In the genomic region with DNA sequence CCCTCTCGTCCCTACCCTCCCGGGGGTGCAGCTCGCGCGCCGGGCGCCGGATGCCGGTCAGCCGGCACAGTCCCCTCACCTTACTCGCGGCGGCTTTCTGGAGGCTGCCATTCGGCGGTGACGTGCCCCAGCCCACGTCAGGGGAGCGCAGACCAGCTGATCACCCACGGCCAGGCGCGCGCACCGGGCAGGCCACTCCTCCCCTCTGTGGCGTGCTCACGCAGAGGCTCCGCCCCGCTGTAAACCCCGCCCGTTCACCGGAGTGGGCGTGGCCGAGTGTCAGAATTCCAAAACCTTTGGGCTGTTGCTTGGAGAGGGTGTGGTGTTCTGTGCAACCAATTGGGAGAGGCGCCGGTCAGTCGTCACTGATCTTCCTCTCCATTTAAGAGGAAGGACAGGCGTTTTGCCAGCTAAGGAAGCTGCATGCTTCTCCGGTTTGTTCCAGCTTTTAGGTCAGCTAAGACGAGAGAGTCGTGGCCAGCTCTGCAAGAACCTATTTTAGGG, we compare ENCODE assay signal across 8 mouse cellular contexts. TPM values are rescaled to one million over a fixed set of nuclear protein-coding genes. Genes with fewer than 3 reads are reported as not detected.
DNase-seq lines count a peak whose midpoint lies in the region; ATAC-seq lines count a peak whose summit lies in the region.

No protein-coding gene starts in this region.

- H3K36me3 ChIP-seq in hindbrain, embryonic 14.5 days (replicated peaks; ENCODE audit: control insufficient read depth, insufficient read depth), result no peaks in the 10 kb centered on the region

- H3K9me3 ChIP-seq in hindbrain, embryonic 14.5 days (ENCODE audit: control insufficient read depth, low read length), result no peaks in the 10 kb centered on the region

- H3K9ac ChIP-seq in hindbrain, embryonic 14.5 days, result peak overlapping the region; percentile 94

- peak; percentile 100 for DNase-seq in NIH3T3 (ENCODE audit: low read depth)
- DNase-seq in cerebellum, postnatal 10 days, result peak; percentile 98 to 99
- DNase-seq in frontal cortex, postnatal 14 days (ENCODE audit: low spot score in 2 of 2), result peak; percentile 97 to 98
- DNase-seq in hindbrain, embryonic 14.5 days (ENCODE audit: low spot score), result peak; percentile 98
- peak; percentile 98 for DNase-seq in layer of hippocampus, postnatal 36 days
- DNase-seq in lung, postnatal 36 days, result peak; percentile 99
- DNase-seq in retina, postnatal 1 day, result peak; percentile 99
- peak; percentile 99 for DNase-seq in urinary bladder, adult 18-20 months (ENCODE audit: low spot score in 2 of 2)

- peak; percentile 99 for ATAC-seq in hindbrain, embryonic 14.5 days (ENCODE audit: low FRiP score)

- H3K4me3 ChIP-seq in hindbrain, embryonic 14.5 days (replicated peaks; ENCODE audit: low read length), result peak overlapping the region; percentile 80

- peaks cover 12% of the 10 kb centered on the region for H3K4me1 ChIP-seq in hindbrain, embryonic 14.5 days (replicated peaks; ENCODE audit: control insufficient read depth, insufficient read depth, low read length)

- WGBS in hindbrain, embryonic 14.5 days, result under 1% methylated on average over 38 of the region's 39 CpGs

- no peaks in the 10 kb centered on the region for H3K27me3 ChIP-seq in hindbrain, embryonic 14.5 days (ENCODE audit: control insufficient read depth, insufficient read depth, low read length)

- peak overlapping the region; percentile 87 for H3K27ac ChIP-seq in hindbrain, embryonic 14.5 days

- peak overlapping the region; percentile 80 for H3K4me2 ChIP-seq in hindbrain, embryonic 14.5 days (replicated peaks)

RNA-seq across cellular contexts. Expression of gene Xpnpep1, which starts 1.5 kb away (rescaled TPM):
- 135 and 141 TPM in 2 replicates for polyA plus RNA-seq in hindbrain, embryonic 14.5 days (2014; fragmentation: Nextera tagmentation; extraction: Ambion mirVana)
- total RNA-seq in layer of hippocampus, postnatal 36 days (2021), result 10 to 100 TPM; 87.6 to 88.9 TPM

Comparison
In these comparisons a context has a peak if more than half of its experiments do, and no peak if none do; other contexts are left out.
1. Peak in every context shown above with its lines: DNase-seq, ATAC-seq, H3K4me3 ChIP-seq and H3K27ac ChIP-seq.